Mouse (Mus musculus): ENCODE measurements at regions not wholly inside any gene's neighbourhood (a gene's known extent, or its start where the extent isn't known, plus 50 kb on each side); places are given as distances from the start of the nearest gene placed in this dataset.

DNA sequence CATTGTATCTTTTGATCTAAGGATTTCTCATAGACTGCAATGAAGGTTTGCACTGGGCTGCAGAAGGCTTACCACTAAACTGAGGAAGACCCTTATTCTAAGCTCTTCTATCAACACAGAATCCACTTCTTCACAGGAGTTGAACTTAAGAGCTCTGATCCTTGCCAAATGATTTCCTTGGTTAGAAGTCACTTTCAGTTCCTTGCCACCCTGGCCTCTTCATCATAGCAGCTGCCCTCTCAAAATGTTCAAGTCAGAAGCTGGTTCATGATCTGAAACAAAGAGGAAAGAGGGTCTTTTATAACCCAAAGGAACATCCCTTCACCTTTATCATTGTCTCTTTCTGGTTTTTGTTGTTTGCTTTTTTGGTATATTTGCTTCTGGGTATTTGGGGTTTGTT, 131.6 kb downstream of the Basp1 start:
- no peak for ATAC-seq (ENCODE audit: low FRiP score, low read depth)
- Histone ChIP-seq H3K9me3 (no peaks in the 10 kb centered on the region), H3K4me2 (replicated peaks) (no peak overlapping the region), H3K36me3 (no peaks in the 10 kb centered on the region), H3K27ac (no peak overlapping the region), H3K27me3 (peaks cover 14% of the 10 kb centered on the region), H3K4me3 (no peak overlapping the region), H3K9ac (no peak overlapping the region), H3K4me1 (peaks cover 33% of the 10 kb centered on the region)

DNA sequence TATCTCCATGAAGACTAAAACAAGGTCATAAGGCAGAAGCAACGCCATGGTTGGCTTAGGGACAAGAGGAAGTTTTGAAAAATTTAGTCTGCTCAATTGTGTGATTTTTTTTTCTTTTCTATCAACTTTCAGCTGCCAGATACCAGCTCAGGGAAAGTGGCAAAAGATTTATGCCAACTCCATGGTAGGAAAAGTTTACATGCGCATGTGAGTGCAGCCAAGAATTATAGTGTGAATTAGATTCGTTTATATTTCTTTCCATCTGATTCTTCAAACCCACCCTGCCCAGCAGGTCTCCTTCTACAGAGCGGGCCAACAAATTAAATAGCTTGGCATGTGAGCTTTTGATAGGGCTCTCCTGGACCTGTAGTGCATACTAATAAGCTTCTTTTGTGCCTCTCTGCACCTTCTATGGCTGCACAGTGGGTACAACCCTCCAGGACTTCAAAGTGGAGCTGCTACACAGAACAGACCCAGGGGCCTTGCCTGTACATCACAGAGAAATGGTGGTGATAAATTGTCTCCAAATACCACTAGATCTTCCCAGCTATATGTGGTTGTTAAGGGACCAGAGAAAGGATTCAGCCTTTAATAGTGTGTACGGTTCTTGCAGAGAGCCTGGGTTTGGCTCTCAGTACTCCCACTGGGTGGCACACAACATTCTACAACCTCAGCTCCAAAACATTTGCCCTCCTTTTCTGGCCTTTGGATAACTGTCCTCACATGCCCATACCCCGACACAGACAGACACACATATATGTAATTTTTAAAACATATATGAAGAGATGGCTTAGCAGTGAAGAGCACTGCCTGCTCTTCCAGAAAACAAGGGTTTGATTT, 135.0 kb downstream of the Basp1 start:
- peaks cover 10% of the 10 kb centered on the region for H3K27me3 ChIP-seq
- 73% methylated on average over 6 of the region's 6 CpGs for WGBS
- H3K27ac ChIP-seq = no peak overlapping the region
- no peaks in the 10 kb centered on the region for H3K9me3 ChIP-seq
- H3K4me2 ChIP-seq (replicated peaks) = no peak overlapping the region
- peaks cover 5% of the 10 kb centered on the region; the same call in 1 of the 2 replicates for H3K4me1 ChIP-seq
- no peak overlapping the region for H3K9ac ChIP-seq
- no peak overlapping the region for H3K4me3 ChIP-seq
- no peaks in the 10 kb centered on the region for H3K36me3 ChIP-seq
- no peak for ATAC-seq (ENCODE audit: low FRiP score, low read depth)

DNA sequence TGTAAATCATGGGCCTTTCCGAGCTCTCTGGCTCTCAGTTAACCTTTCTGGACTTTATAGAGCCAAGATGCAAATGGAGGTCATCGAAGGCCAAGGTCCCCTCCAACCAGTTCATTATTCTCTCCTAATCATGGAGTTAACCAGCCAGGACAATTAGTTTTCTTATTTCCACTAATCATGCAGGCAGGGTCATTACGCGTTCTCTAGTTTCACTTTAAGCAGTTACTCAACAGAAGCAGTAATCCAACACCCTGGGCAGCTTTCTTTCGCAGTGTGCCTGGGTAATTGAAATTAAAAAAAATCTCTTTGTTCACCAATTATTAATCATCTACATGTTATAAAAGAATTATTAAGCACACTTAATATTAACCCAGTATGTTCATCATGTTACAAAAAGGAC, 137.3 kb downstream of the Basp1 start:
- no peak for ATAC-seq (ENCODE audit: low FRiP score, low read depth)
- H3K4me1 ChIP-seq = no peaks in the 10 kb centered on the region
- H3K27me3 ChIP-seq = peaks cover 5% of the 10 kb centered on the region
- no peak overlapping the region for H3K4me2 ChIP-seq (replicated peaks)
- no peak overlapping the region for H3K27ac ChIP-seq
- H3K36me3 ChIP-seq = no peaks in the 10 kb centered on the region
- H3K9me3 ChIP-seq = no peaks in the 10 kb centered on the region
- H3K9ac ChIP-seq = no peak overlapping the region
- 47% methylated on average over 5 of the region's 5 CpGs for WGBS
- H3K4me3 ChIP-seq = no peak overlapping the region

DNA sequence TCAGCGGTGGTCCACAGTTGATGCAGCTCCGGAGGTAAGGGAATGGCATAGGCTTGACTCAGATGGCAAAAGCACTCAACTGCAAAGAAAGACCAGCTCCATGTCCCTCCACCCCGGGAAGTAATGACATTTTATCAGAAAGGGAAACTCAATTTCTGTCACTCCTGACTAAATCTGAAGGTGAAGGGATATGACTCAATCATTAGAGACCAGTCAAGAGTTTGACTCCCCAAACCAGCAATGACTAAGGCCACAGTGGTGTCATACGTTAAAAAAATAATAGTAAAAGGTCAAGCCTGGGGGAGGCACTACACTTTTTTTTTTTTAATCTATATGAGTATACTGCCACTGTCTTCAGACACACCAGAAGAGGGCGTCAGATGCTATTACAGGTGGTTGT, 141.7 kb downstream of the Basp1 start:
- Histone ChIP-seq H3K27me3 (peaks cover 5% of the 10 kb centered on the region; the same call in 1 of the 2 replicates), H3K4me2 (replicated peaks) (no peak overlapping the region), H3K4me3 (no peak overlapping the region), H3K9ac (no peak overlapping the region), H3K36me3 (no peaks in the 10 kb centered on the region), H3K9me3 (no peaks in the 10 kb centered on the region), H3K4me1 (peaks cover 8% of the 10 kb centered on the region; the same call in 1 of the 2 replicates), H3K27ac (no peak overlapping the region)
- no peak for ATAC-seq (ENCODE audit: low FRiP score, low read depth)
- 87% methylated on average over 5 of the region's 5 CpGs for WGBS

DNA sequence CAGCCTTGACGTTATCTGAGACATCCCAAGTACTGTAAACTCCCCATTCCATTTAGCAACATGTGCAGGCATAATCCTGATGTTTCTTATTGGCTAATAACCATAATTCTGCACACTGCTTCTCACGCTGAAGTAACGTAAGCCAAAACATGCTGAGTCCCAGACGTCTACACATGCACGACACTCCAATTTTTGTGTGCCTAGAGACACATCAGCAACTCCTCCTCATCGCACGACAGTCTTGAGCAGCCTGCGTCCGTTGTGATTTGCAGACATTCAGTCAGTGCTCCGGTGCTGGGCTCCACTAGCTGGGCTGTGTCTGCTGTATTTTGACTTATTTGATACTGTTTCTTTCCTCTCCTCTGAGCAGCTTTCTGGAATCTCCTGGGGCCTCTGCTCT, 143.2 kb downstream of the Basp1 start:
- no peak overlapping the region for H3K4me3 ChIP-seq
- 53% methylated on average over 10 of the region's 10 CpGs for WGBS
- no peaks in the 10 kb centered on the region for H3K9me3 ChIP-seq
- no peak overlapping the region for H3K9ac ChIP-seq
- 0 out of 2 replicates have a peak overlapping the region, but pooled peaks have one; percentile 7 for H3K4me2 ChIP-seq (replicated peaks)
- ATAC-seq (ENCODE audit: low FRiP score, low read depth) = no peak; the same call in 1 of the 2 replicates
- peaks cover 8% of the 10 kb centered on the region; the same call in 1 of the 2 replicates for H3K4me1 ChIP-seq
- H3K27me3 ChIP-seq = peaks cover 5% of the 10 kb centered on the region; the same call in 1 of the 2 replicates
- H3K36me3 ChIP-seq = no peaks in the 10 kb centered on the region
- H3K27ac ChIP-seq = no peak overlapping the region

DNA sequence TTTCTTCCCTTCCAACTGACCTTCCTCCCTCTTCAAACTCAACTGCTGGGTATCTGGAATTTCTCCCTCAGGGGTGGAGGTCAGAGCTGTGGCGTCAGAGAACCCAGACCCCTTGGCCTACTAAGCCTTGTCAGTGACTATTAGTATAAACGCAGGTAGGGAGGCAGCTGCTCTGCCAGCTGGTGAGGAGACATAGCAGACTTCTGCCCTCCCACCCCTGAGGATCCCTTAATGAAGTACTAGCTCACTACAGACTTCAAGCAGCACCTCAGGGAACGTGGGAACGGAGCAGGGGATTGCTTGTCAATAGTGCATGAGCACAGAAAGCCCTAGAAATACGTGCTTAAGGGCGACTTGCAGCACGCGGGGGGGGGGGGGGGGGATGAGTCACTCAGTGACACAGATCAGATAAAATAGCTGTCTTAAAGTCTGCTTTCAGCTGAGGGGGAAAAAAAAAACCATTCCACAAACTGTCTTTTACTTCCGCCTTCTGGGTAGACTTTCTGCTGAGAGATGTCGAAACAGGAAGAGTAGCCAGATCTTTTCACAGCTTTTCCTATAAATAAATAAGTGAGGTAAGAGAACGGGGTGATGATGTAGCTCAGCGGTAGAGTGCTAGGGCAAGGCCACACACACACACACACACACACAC, 144.1 kb downstream of the Basp1 start:
- peaks cover 8% of the 10 kb centered on the region; the same call in 1 of the 2 replicates for H3K4me1 ChIP-seq
- ATAC-seq (ENCODE audit: low FRiP score, low read depth) = no peak
- no peak overlapping the region for H3K4me3 ChIP-seq
- no peaks in the 10 kb centered on the region for H3K9me3 ChIP-seq
- WGBS = 47% methylated on average over 12 of the region's 12 CpGs
- no peak overlapping the region for H3K9ac ChIP-seq
- no peak overlapping the region for H3K4me2 ChIP-seq (replicated peaks)
- H3K27ac ChIP-seq = no peak overlapping the region
- H3K36me3 ChIP-seq = no peaks in the 10 kb centered on the region
- H3K27me3 ChIP-seq = peaks cover 5% of the 10 kb centered on the region; the same call in 1 of the 2 replicates

DNA sequence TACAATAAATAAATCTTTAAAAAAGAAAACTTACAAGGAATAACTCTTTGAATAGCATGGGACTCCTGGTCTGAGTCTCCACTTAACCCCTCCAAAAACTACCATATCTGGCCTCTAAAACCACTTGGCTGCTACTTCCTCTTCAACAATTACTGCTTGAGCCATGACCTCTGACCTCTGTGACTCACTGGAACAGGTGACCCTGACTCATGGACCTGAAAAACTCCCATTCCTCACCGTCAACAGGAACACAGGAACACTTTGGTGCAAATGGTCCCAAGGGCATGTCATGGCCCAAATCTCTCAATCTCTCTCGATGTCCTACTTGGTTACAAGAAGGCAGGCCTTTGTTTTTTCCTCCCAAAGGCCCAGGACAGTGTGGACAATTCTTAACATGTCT, 145.1 kb downstream of the Basp1 start:
- no peak overlapping the region for H3K9ac ChIP-seq
- no peak overlapping the region for H3K4me2 ChIP-seq (replicated peaks)
- peaks cover 1% of the 10 kb centered on the region; the same call in 1 of the 2 replicates for H3K27me3 ChIP-seq
- H3K4me3 ChIP-seq = no peak overlapping the region
- no peak for ATAC-seq (ENCODE audit: low FRiP score, low read depth)
- 78% methylated on average over 2 of the region's 2 CpGs for WGBS
- no peak overlapping the region for H3K27ac ChIP-seq
- H3K9me3 ChIP-seq = no peaks in the 10 kb centered on the region
- H3K36me3 ChIP-seq = no peaks in the 10 kb centered on the region
- H3K4me1 ChIP-seq = peaks cover 8% of the 10 kb centered on the region; the same call in 1 of the 2 replicates

DNA sequence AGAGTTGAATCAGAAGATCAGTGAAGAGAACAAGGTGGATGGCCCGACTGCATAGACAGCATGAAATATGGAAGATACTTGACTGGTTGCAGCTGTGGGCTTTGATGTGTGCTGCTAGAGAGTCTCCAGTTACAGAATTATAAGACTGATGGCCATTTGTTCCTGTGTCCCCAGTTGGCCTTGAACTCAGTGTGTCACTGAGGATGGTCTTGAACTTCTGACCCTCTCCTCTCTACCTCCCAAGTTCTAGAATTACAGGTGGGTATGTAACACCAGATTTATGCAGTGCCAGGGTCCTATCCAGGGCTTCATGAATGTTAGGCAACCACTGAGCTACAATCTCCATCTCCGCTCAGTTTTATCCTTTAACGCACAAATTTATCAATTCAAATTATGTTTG, 146.1 kb downstream of the Basp1 start:
- no peak overlapping the region for H3K4me3 ChIP-seq
- H3K4me2 ChIP-seq (replicated peaks) = no peak overlapping the region
- no peak overlapping the region for H3K9ac ChIP-seq
- H3K9me3 ChIP-seq = no peaks in the 10 kb centered on the region
- H3K36me3 ChIP-seq = no peaks in the 10 kb centered on the region
- WGBS = 80% methylated on average over 3 of the region's 3 CpGs
- no peak overlapping the region for H3K27ac ChIP-seq
- no peak for ATAC-seq (ENCODE audit: low FRiP score, low read depth)
- H3K4me1 ChIP-seq = peaks cover 8% of the 10 kb centered on the region; the same call in 1 of the 2 replicates
- H3K27me3 ChIP-seq = no peaks in the 10 kb centered on the region

DNA sequence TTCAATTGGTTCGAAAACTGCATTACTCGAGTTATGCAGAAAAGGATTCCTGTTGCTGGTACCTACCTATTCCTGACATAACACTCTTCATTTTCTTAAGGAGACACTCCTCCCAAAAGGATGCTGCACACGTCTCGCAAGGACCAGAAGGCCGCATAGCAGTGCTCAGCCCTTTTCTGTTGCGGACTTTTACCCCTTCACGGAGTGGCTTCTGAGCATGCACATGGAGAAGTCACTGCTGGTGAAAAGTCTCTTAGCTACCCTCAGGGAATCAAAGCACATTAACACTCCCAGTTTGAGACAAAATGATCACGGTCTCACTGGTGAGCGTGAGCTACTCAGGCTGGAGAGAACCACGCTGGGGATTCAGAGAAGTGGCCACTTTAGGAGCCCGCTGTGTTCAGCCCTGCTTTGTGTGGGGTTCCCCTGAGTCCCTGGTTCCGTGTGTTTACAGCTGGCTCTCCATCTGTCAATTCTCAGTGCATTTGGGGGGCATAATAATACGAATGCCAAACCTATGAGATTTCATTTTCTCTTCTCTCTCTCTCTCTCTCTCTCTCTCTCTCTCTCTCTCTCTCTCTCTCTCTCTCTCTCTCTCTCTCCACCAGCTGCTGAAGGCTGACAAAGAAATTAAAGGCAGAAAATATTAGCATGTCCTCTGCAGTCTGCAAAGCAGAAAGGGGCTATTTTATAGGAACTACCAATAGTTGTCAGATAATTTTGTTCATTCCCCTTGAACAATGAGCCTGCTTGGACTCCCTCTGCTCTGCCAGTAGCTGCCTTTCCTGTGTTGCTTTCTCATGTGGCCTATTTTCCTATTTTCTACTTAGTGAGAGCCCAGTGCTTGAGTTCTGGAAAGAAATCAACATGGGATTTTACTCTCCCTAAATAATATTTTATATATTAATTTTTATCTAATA, 160.7 kb downstream of the Basp1 start:
- WGBS = 72% methylated on average over 13 of the region's 13 CpGs
- H3K4me1 ChIP-seq = no peaks in the 10 kb centered on the region
- ATAC-seq (ENCODE audit: low FRiP score, low read depth) = no peak
- H3K27me3 ChIP-seq = no peaks in the 10 kb centered on the region
- H3K4me3 ChIP-seq = no peak overlapping the region
- H3K27ac ChIP-seq = no peak overlapping the region
- no peak overlapping the region for H3K4me2 ChIP-seq (replicated peaks)
- H3K9me3 ChIP-seq = no peaks in the 10 kb centered on the region
- no peaks in the 10 kb centered on the region for H3K36me3 ChIP-seq
- H3K9ac ChIP-seq = no peak overlapping the region

DNA sequence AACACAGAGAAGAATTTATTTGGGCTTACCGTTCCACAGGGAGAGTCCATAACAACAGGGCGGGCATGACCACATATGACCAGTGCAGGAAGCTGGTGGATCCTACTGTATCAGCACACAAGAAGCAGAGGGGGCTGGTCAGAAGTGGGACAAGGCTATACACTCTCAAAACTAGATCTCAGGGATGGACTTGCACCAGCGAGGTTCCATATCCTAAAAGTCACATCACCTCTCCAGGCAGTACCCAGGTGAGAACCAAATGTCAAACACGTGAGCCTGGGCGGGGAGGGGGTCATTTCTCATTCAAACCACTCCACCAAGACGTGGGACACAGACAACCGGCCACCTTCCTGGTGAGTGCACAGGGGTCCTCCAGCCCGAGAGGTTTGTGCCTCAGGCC, 167.9 kb downstream of the Basp1 start:
- no peak overlapping the region for H3K9ac ChIP-seq
- ATAC-seq (ENCODE audit: low FRiP score, low read depth) = no peak
- no peaks in the 10 kb centered on the region for H3K36me3 ChIP-seq
- no peak overlapping the region for H3K4me3 ChIP-seq
- H3K4me2 ChIP-seq (replicated peaks) = no peak overlapping the region
- H3K27me3 ChIP-seq = no peaks in the 10 kb centered on the region
- no peak overlapping the region for H3K27ac ChIP-seq
- 84% methylated on average over 8 of the region's 8 CpGs for WGBS
- H3K9me3 ChIP-seq = no peaks in the 10 kb centered on the region
- no peaks in the 10 kb centered on the region for H3K4me1 ChIP-seq

DNA sequence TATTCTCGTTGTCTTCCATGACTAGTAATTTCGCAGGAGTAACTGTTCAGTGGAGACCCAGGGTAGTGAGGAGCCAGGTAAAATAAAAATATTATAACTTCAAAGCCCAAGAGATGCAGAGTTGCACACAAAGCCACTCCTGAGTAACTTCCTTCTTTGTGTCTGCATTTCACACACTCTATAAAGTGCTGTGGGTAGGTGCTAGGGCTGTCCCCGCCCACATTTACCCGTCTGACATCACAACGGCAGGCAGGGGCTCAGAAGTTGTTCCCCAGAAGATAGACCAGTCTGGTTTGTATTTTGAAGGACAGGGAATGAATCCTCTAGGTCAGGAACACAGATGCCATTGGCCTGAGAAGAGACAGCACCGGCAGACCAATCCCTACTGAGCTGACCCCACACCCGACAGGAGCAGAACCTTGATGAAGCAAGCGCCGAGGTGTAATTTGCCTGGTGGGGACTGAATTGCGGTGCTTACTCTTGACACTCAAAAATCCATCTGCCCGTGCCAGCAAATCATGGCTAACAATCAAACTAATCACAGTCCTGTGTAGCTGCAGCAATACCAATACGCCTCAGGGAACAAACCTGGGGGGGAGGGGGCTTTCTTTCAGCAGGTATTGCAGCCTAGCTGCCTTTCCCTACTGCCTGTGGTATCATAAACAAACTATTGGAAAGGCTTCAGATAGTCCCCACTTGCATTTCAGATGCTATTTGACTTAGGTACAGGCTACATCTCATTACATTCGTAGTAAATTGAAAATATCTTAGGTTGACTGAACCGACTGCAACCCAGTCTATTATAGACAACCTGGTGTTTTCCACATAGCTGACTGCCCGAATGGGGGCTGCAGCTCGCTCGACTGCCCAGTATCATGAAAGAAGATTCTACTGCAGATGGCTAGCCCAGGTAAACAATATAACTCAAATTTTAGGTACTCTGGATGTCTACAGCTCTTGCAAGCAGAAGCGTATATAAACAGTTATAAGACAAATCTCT, 175.6 kb downstream of the Basp1 start:
- Histone ChIP-seq H3K27ac (no peak overlapping the region), H3K27me3 (no peaks in the 10 kb centered on the region), H3K9me3 (no peaks in the 10 kb centered on the region), H3K9ac (no peak overlapping the region), H3K4me3 (no peak overlapping the region), H3K4me2 (replicated peaks) (peak overlapping the region; percentile 21; the same call in 1 of the 2 replicates), H3K4me1 (no peaks in the 10 kb centered on the region), H3K36me3 (no peaks in the 10 kb centered on the region)
- no peak for ATAC-seq (ENCODE audit: low FRiP score, low read depth)
- 60% methylated on average over 18 of the region's 18 CpGs for WGBS

Data from limb, embryonic 13.5 days (tissue).